Mouse (Mus musculus) forebrain, embryonic 11.5 days (tissue): ENCODE results near the gene Frmd4a. TPM values are rescaled to one million over a fixed set of nuclear protein-coding genes. Genes with fewer than 3 reads are reported as not detected.
"Not testable (repeated sequence)": the region's sequence is repeated elsewhere in the genome, so short reads cannot be mapped to it uniquely, and the experiment has no call there.

ENCODE experiments used
- ATAC-seq: fragments of 200-750 bp; cut with Nextera tagmentation; replicated peaks from 2 replicates; pipeline ENCODE4 v1.8.0; 2017; ENCODE audit warnings: moderate TSS enrichment; ENCODE audit not compliant: low FRiP score
- DNase-seq: peaks from one replicate; pipeline ENCODE4 v3.0.0-alpha.2; 2017; ENCODE audit warnings: low spot score
- H3K27ac ChIP-seq: fragments of 300-500 bp; sonication (generic); 2 replicates; pipeline ENCODE4 v1.5.1; 2014; ENCODE audit warnings: low read depth, low read length
- H3K27me3 ChIP-seq: fragments of 300-500 bp; sonication (generic); 2 replicates; pipeline ENCODE4 v1.6.1; 2014; ENCODE audit warnings: mild to moderate bottlenecking, low read length, mixed read lengths; ENCODE audit not compliant: control insufficient read depth, insufficient read depth
- H3K36me3 ChIP-seq: fragments of 300-500 bp; sonication (generic); 2 replicates; pipeline ENCODE4 v1.6.1; 2014; ENCODE audit warnings: mild to moderate bottlenecking, low read length, moderate library complexity, mixed read lengths; ENCODE audit not compliant: control insufficient read depth, insufficient read depth
- H3K4me1 ChIP-seq: fragments of 300-500 bp; sonication (generic); replicated peaks from 2 replicates; pipeline ENCODE4 v1.6.1; 2014; ENCODE audit warnings: low read length, mixed read lengths; ENCODE audit not compliant: control insufficient read depth, insufficient read depth
- H3K4me2 ChIP-seq: fragments of 300-500 bp; sonication (generic); 2 replicates; pipeline ENCODE4 v1.6.1; 2014; ENCODE audit warnings: low read depth, mild to moderate bottlenecking, low read length, moderate library complexity, mixed read lengths; ENCODE audit not compliant: severe bottlenecking
- H3K4me3 ChIP-seq: fragments of 300-500 bp; sonication (generic); 2 replicates; pipeline ENCODE4 v1.5.1; 2014; ENCODE audit warnings: low read depth, low read length
- H3K9ac ChIP-seq: fragments of 300-500 bp; sonication (generic); 2 replicates; pipeline ENCODE4 v1.6.1; 2014; ENCODE audit warnings: low read length
- H3K9me3 ChIP-seq: fragments of 300-500 bp; sonication (generic); 2 replicates; pipeline ENCODE4 v1.6.1; 2016; ENCODE audit warnings: low read length, mixed read lengths; ENCODE audit not compliant: control insufficient read depth
- WGBS: fragments of 180-500 bp; shearing (Covaris S2); extraction: QIAGEN DNeasy Blood & Tissue Kit; methylation state at CpG from one replicate; pipeline ENCODE4 v1.1.7; 2014; 5-methylcytosine and 5-hydroxymethylcytosine counted together
- polyA plus RNA-seq: library from polyadenylated mRNA; unstranded; fragments of >200 nt; fragmentation: Nextera tagmentation; extraction: Ambion mirVana; gene quantifications from 2 replicates; pipeline ENCODE4 v1.2.1, GENCODE M21; 2014

Frmd4a gene
- polyA plus RNA-seq, 1 experiment from 2014 or later = 50.3 TPM

DNA sequence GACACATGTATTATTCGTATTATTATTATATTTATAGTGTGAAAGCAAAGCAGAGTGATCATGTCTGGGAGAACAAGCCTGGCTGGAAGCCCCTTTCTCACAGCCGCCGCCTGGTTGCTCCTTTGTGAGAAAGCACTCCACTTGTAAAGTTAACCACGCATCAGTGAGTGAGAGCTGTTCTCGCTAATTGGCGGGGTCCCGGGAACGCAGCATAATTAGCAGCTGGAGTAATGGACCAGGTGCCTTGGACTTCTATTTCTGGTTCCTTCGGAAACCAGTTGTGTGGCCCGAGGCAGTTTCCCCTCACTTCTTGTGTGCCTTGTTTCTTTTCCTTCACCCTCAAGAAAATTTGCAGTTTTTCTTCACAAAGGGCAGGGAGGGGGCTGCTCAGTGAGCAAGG is 538.7 kb downstream of the Frmd4a start:
- 11% methylated on average over 10 of the region's 10 CpGs for WGBS
- Histone ChIP-seq H3K4me3 (no peak overlapping the region), H3K4me2 (peak overlapping the region; percentile 32; the same call in 1 of the 2 replicates), H3K9me3 (no peaks in the 10 kb centered on the region; the same call in 1 of the 2 replicates), H3K9ac (no peak overlapping the region; the same call in 1 of the 2 replicates), H3K27ac (peak overlapping the region; percentile 85), H3K36me3 (0 out of 2 replicates have a peak, but pooled peaks cover 2% of the 10 kb centered on the region), H3K4me1 (peaks cover 26% of the 10 kb centered on the region), H3K27me3 (no peaks in the 10 kb centered on the region)
- ATAC-seq (peak; percentile 65), DNase-seq (peak; percentile 89)

DNA sequence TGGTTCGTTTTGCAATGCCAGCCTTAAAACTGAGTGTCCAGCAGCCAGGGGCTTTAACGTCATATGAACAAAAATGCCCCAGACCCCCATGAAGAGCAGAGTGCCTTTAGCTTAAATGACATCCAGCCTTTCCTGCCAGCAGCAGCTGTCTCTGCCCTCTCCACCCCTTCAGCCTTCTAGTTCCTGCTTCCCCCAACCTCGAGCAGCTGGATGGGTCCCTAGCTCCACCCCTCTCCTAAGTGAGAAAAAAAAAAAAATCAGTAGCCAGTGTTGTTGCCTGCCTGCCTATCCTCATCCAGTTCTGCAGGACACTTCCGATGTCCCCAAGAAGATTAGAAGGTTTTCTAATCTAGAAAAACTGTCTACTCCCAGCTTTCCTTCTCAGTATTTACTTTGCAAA is 539.5 kb downstream of the Frmd4a start:
- Histone ChIP-seq H3K27me3 (no peaks in the 10 kb centered on the region), H3K36me3 (no peaks in the 10 kb centered on the region), H3K9ac (peak overlapping the region; percentile 4; the same call in 1 of the 2 replicates), H3K4me2 (peak overlapping the region; percentile 32; the same call in 1 of the 2 replicates), H3K4me1 (peaks cover 25% of the 10 kb centered on the region), H3K4me3 (no peak overlapping the region), H3K9me3 (no peaks in the 10 kb centered on the region), H3K27ac (peak overlapping the region; percentile 85; the same call in 1 of the 2 replicates)
- 19% methylated on average over 4 of the region's 4 CpGs for WGBS
- DNase-seq (peak; percentile 65), ATAC-seq (peak; percentile 11; the same call in 1 of the 2 replicates)

DNA sequence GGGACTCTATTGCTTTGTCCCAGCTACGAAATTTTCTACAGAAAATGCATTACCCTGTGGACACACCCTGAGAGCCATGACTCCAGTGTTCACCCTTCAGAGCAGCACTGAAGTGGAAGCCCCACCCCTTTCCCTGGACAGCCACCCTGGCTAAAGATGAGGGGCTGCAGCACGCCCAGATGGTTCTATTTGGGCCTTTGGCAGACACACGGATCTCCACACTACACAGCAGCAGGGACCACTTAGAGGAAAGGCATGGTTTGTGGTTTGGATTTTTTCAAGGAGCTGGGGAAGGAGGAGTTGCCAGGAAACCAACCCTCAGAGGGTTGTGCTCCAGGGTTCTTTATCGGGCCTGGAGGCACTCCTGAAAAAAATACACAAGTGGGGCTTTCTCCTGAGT is 539.9 kb downstream of the Frmd4a start:
- Histone ChIP-seq H3K4me3 (no peak overlapping the region), H3K27me3 (no peaks in the 10 kb centered on the region), H3K27ac (no peak overlapping the region), H3K9me3 (no peaks in the 10 kb centered on the region), H3K9ac (0 out of 2 replicates have a peak overlapping the region, but pooled peaks have one; percentile 4), H3K4me2 (no peak overlapping the region), H3K36me3 (no peaks in the 10 kb centered on the region), H3K4me1 (peaks cover 29% of the 10 kb centered on the region)
- no peak for DNase-seq
- no peak for ATAC-seq
- 40% methylated on average over 4 of the region's 4 CpGs for WGBS

DNA sequence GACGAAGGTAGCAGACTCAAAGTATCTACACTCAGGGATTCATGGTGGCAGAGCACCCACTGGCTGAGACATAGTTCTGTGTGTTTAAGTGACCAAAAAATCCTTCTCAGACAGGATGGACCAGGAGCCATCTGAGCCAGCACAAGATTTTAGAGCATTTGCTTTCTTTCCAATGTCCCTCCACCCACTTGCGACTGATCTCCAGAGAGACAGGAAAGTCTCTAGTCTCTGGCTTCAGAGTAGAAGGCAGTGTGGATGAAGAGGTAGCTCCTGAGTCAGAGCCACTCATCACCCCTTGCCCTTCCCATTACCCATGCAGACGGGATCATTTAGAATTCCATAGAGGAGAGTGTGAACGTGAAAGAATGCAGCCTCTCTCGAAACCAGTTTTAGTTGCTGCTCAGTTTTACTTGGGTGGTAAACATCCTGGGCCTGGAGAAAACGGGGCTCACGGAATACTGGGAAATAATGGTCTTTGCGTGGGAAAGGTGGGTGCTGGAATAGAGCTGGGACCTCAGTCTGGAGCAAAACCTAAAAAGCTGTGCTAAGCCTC is 541.2 kb downstream of the Frmd4a start:
- DNase-seq = no peak
- Histone ChIP-seq H3K9ac (peak overlapping the region; percentile 77), H3K27me3 (no peaks in the 10 kb centered on the region), H3K36me3 (no peaks in the 10 kb centered on the region), H3K4me1 (peaks cover 33% of the 10 kb centered on the region), H3K27ac (peak overlapping the region; percentile 96), H3K4me3 (peak overlapping the region; percentile 45), H3K9me3 (no peaks in the 10 kb centered on the region), H3K4me2 (peak overlapping the region; percentile 65)
- WGBS = 14% methylated on average over 8 of the region's 8 CpGs
- ATAC-seq = no peak

DNA sequence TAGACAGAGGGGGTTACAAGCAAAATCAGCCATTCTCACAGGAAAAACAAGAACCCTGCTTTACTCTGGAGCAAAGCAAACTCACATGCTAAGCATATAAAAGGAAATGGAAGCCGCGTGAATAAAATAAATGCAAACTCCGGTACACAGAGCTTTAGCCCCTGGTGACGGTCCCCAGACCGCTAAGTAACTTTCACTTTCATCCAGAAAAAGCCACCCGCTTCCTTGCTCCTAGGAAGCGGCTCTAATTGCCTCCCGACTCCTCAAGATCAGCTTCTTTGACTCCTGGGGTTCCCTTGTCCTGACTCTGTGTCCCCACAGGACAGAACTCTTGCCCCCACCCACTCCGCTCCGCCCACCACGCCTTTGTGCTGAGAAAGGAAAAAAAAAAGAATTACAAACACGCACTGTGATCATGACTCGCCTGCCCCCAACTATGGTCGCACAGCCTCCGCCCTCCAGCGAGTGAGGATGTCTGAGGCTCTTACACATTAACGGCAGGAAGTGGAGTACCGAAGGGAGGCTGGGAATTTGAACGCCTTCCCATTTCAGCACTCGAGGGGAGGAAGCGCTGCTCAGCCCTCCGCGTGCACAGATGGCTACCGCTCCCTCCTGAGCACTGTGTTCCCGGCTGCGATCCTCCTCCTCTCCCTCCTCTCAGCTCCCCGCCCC is 541.8 kb downstream of the Frmd4a start:
- DNase-seq (peak; percentile 87), ATAC-seq (peak; percentile 82)
- Histone ChIP-seq H3K4me1 (peaks cover 33% of the 10 kb centered on the region), H3K27ac (peak overlapping the region; percentile 96), H3K36me3 (no peaks in the 10 kb centered on the region), H3K9me3 (no peaks in the 10 kb centered on the region), H3K4me2 (peak overlapping the region; percentile 65), H3K27me3 (no peaks in the 10 kb centered on the region), H3K4me3 (peak overlapping the region; percentile 45), H3K9ac (peak overlapping the region; percentile 77)
- WGBS = 1% methylated on average over 27 of the region's 27 CpGs

DNA sequence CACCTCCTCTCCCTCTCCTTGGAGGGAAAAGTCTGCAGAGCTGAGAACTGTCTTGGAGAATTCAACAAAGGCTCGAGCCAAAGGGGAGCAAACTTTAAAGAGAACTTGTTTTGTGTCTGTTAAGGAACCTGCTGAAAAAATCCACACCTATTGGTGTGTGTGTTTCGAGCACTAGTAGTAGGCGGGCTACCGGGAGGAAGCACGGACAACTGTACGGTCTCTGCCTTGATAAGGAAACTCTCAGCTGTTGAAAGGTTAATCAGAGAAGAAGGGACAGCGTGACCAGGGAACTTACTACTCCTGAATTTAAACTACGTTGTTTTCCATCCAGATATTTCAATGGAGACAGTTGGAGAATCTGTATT is 542.3 kb downstream of the Frmd4a start:
- peak overlapping the region; percentile 96 for H3K27ac ChIP-seq
- ATAC-seq (peak; percentile 9; the same call in 1 of the 2 replicates), DNase-seq (no peak)
- 2% methylated on average over 8 of the region's 8 CpGs for WGBS
- peak overlapping the region; percentile 45 for H3K4me3 ChIP-seq
- H3K27me3 ChIP-seq = no peaks in the 10 kb centered on the region
- no peaks in the 10 kb centered on the region for H3K36me3 ChIP-seq
- H3K4me1 ChIP-seq = peaks cover 33% of the 10 kb centered on the region
- peak overlapping the region; percentile 77 for H3K9ac ChIP-seq
- H3K9me3 ChIP-seq = no peaks in the 10 kb centered on the region
- peak overlapping the region; percentile 65 for H3K4me2 ChIP-seq

DNA sequence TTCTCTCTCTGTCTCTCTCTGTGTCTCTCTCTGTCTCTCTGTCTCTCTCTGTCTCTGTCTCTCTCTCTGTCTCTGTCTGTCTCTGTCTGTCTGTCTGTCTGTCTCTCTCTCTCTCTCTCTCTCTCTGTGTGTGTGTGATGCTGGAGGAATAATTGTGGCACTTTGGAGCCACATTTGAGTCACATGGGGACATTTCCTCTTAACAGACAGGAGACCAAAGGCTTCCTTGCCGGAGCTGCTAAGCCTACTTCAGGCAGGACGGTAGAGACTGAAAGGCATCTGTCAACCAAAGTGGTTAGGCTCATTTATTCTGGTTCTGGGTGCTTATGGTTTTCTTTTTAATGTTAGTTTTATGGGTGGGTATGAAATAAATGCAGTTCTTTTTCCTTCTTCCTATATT is 543.0 kb downstream of the Frmd4a start:
- not testable (repeated sequence) for H3K27me3 ChIP-seq, DNase-seq, H3K9me3 ChIP-seq, ATAC-seq, H3K36me3 ChIP-seq
- peak overlapping the region; percentile 45 for H3K4me3 ChIP-seq
- peak overlapping the region; percentile 77 for H3K9ac ChIP-seq
- peak overlapping the region; percentile 41; the same call in 1 of the 2 replicates for H3K27ac ChIP-seq
- WGBS = 8% methylated on average over 2 of the region's 2 CpGs
- peaks cover 29% of the 10 kb centered on the region for H3K4me1 ChIP-seq
- peak overlapping the region; percentile 65 for H3K4me2 ChIP-seq

DNA sequence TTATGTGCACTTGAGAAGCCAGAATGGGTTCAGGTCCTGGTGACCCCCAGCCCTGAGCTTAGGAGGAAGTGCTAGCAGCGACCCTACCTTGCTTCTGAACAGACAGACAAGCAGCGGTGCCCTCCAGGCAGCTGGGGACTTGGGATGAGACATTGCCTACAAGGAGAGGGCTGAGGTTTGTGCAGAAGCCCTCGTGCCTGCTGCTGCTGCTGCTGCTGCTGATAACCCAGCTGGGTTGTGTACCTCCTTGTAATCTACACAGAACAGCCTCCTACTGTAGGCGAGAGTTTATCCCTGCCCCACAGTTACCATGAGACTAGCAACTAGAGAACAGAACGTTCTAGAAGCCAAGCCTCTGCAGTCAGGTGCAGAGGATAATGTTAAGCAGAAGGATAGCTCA is 543.7 kb downstream of the Frmd4a start:
- H3K27ac ChIP-seq = peak overlapping the region; percentile 41; the same call in 1 of the 2 replicates
- H3K36me3 ChIP-seq = peaks cover 3% of the 10 kb centered on the region; the same call in 1 of the 2 replicates
- H3K4me1 ChIP-seq = peaks cover 27% of the 10 kb centered on the region
- H3K4me2 ChIP-seq = peak overlapping the region; percentile 65
- no peak for ATAC-seq
- H3K27me3 ChIP-seq = no peaks in the 10 kb centered on the region
- WGBS = 42% methylated on average over 5 of the region's 5 CpGs
- H3K4me3 ChIP-seq = peak overlapping the region; percentile 45
- no peaks in the 10 kb centered on the region for H3K9me3 ChIP-seq
- peak overlapping the region; percentile 77 for H3K9ac ChIP-seq
- no peak for DNase-seq
